Mouse (Mus musculus): ENCODE measurements around the gene St6galnac3.

DNA sequence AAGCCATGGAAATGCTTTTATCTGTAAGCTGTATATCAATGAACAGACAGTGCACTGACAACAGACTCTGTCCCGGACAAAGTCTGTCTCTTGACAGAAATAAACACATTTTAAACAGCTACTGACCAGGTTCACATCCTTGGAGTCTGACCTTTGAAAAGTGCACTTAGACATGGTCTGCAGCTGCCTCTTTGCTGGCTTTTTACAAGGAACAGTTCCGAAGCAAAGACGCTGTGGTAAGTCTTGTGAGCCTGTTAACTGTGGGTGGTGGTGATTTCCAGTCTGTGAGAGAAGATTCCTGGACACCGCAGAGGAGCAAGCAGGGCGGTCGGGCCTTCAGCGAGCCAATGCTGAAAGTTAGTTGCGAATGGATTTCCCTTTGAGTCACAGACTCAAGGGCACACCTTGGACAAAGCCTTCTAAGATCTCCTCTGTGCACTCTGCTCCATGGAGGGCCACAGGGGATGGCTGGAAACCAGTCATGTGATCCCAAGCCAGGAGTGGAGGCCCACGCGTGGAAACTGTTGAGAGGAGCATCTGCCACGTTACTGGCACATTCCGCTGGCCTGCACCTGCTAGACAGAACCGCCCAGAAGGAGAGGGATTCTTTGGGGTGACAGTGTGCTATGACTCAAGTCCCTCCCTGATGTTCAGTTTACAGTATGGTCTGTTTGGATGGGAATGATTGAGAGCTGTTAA, 55.1 kb downstream of the St6galnac3 start:
- TF ChIP-seq CTCF (IDR thresholded peaks at IDR 0.05; ENCODE audit: low read depth, low read length) = no peak
- no peak for TF ChIP-seq POLR2A (IDR thresholded peaks at IDR 0.05; ENCODE audit: borderline replicate concordance, low read depth, low read length)
